Mouse (Mus musculus): ENCODE results near the gene Npepl1. TPM values are rescaled to one million over a fixed set of nuclear protein-coding genes. Genes with fewer than 3 reads are reported as not detected.

Gene Npepl1
- total RNA-seq, 2 experiments from 2014 or later = 88.1 to 92.2 TPM

Other genes with a start within 250 kb of the Npepl1 start
- 10 to 100 TPM; 18.1 to 19.0 TPM for gene Stx16, start 34.0 kb upstream of the Npepl1 start, total RNA-seq (2021)
- 1,000 to 10,000 TPM; 1,321 to 1,349 TPM for gene Gnas, start 174.0 kb downstream of the Npepl1 start, total RNA-seq (2021)
- gene Gm20721, start 236.4 kb downstream of the Npepl1 start, total RNA-seq (2021) = 1 to 10 TPM; 1.9 TPM